24 mouse cellular contexts compared by ENCODE assay signal in genomic region chr7:111797337-111798010, GRCm38 (mm10). TPM values are rescaled to one million over a fixed set of nuclear protein-coding genes. Genes with fewer than 3 reads are reported as not detected.
A peak's percentile ranks its signal among the peaks of the same experiment; 100 is the strongest.
DNase-seq lines count a peak whose midpoint lies in the region; ATAC-seq lines count a peak whose summit lies in the region.
"Had no signal": no experiment of that assay in that cellular context is flagged by ENCODE, and none has a peak within 500 bp of the region (broad histone marks: within the 10 kb centered on the region; RNA-seq: fewer than 3 reads in every experiment).

No protein-coding gene starts in this region.

- H3K4me2 ChIP-seq in heart, embryonic 11.5 days, result no peak overlapping the region
- H3K4me2 ChIP-seq in heart, embryonic 14.5 days (ENCODE audit: low read length), result no peak overlapping the region
- H3K4me2 ChIP-seq: hindbrain, embryonic 14.5 days; limb, embryonic 12.5 days; liver, embryonic 11.5 days had no signal

- H3K36me3 ChIP-seq in heart, embryonic 11.5 days (ENCODE audit: control insufficient read depth, insufficient read depth, low read length), result no peaks in the 10 kb centered on the region
- H3K36me3 ChIP-seq in heart, embryonic 14.5 days (ENCODE audit: control insufficient read depth, insufficient read depth, low read length), result no peaks in the 10 kb centered on the region
- H3K36me3 ChIP-seq: forebrain, embryonic 10.5 days; limb, embryonic 12.5 days; midbrain, embryonic 10.5 days had no signal

- no peak overlapping the region for H3K9ac ChIP-seq in heart, embryonic 11.5 days (ENCODE audit: low read depth, low read length)
- no peak overlapping the region for H3K9ac ChIP-seq in heart, embryonic 14.5 days (ENCODE audit: low read length)
- H3K9ac ChIP-seq: hindbrain, embryonic 14.5 days; limb, embryonic 12.5 days; liver, postnatal 0 days had no signal

- DNase-seq in heart, adult 11 months, result peak; percentile 96
- DNase-seq in heart, postnatal 36 days, result peak; percentile 26 to 47
- no peak for DNase-seq in yolk sac, embryonic 10.5 days (ENCODE audit: low spot score)
- no peak for DNase-seq in right cerebral cortex, adult 2 months (ENCODE audit: low spot score in 2 of 2)
- DNase-seq: adrenal gland, postnatal 36 days; cerebellum, adult 9-11 months; kidney, adult 9 months; kidney, postnatal 25 days; layer of hippocampus, postnatal 36 days; liver, postnatal 0 days; right cerebral cortex, postnatal 25 days had no signal

- no peak overlapping the region for H3K27ac ChIP-seq in heart, embryonic 11.5 days (ENCODE audit: low read depth, low read length)
- H3K27ac ChIP-seq in heart, embryonic 14.5 days (replicated peaks in 1 of 2; ENCODE audit: control insufficient read depth in 1 of 2, insufficient read depth in 1 of 2, low read depth in 2 of 2, low read length in 2 of 2), result 0 out of 4 replicates have a peak overlapping the region, but pooled peaks of 1 of the 2 experiments have one; percentile 33
- H3K27ac ChIP-seq: forebrain, embryonic 10.5 days; hindbrain, embryonic 14.5 days; layer of hippocampus, adult 2 months; limb, embryonic 12.5 days; macrophage; midbrain, embryonic 10.5 days had no signal

- no peak overlapping the region for H3K4me3 ChIP-seq in heart, embryonic 11.5 days (ENCODE audit: low read depth, low read length)
- H3K4me3 ChIP-seq in heart, embryonic 14.5 days (ENCODE audit: control insufficient read depth in 1 of 2, insufficient read depth in 1 of 2, low read depth in 1 of 2, low read length in 2 of 2), result no peak overlapping the region
- H3K4me3 ChIP-seq: forebrain, embryonic 10.5 days; layer of hippocampus, adult 2 months; limb, embryonic 12.5 days; midbrain, embryonic 10.5 days had no signal

- WGBS in heart, embryonic 11.5 days (ENCODE audit: insufficient replicate concordance), result 62% methylated on average over 13 of the region's 13 CpGs
- WGBS in heart, embryonic 14.5 days, result 39% methylated on average over 13 of the region's 13 CpGs

- H3K27me3 ChIP-seq in heart, embryonic 11.5 days (ENCODE audit: control insufficient read depth, insufficient read depth, low read length), result no peaks in the 10 kb centered on the region
- H3K27me3 ChIP-seq in heart, embryonic 14.5 days (ENCODE audit: control insufficient read depth, insufficient read depth, low read length), result no peaks in the 10 kb centered on the region; the same call in 1 of the 2 replicates
- H3K27me3 ChIP-seq: limb, embryonic 12.5 days; Patski had no signal

- H3K9me3 ChIP-seq in heart, embryonic 11.5 days (replicated peaks; ENCODE audit: control insufficient read depth, low read length), result no peaks in the 10 kb centered on the region
- H3K9me3 ChIP-seq in heart, embryonic 14.5 days (ENCODE audit: control insufficient read depth, low read length), result no peaks in the 10 kb centered on the region
- H3K9me3 ChIP-seq: forebrain, embryonic 10.5 days; limb, embryonic 12.5 days; midbrain, embryonic 10.5 days had no signal

- no peak for ATAC-seq in heart, embryonic 11.5 days (replicated peaks; ENCODE audit: insufficient number of reproducible peaks, low FRiP score, low TSS enrichment)
- ATAC-seq in common myeloid progenitor, adult 5-6 weeks (replicated peaks; ENCODE audit: low read depth, poor library complexity, severe bottlenecking), result peak; percentile 60; the same call in 1 of the 2 replicates
- ATAC-seq in heart, embryonic 14.5 days (ENCODE audit: insufficient number of reproducible peaks, insufficient read depth, low FRiP score, low read depth), result peak; percentile 79
- ATAC-seq: inflammation-experienced regulatory T-cells, adult 6 months; liver, postnatal 0 days; lung, postnatal 0 days; Patski had no signal

- peaks cover 11% of the 10 kb centered on the region for H3K4me1 ChIP-seq in heart, embryonic 11.5 days (ENCODE audit: control insufficient read depth, insufficient read depth, low read length)
- peaks cover 9 to 22% of the 10 kb centered on the region in 2 experiments for H3K4me1 ChIP-seq in heart, embryonic 14.5 days (ENCODE audit: control insufficient read depth in 2 of 2, insufficient read depth in 2 of 2, low read length in 2 of 2)
- H3K4me1 ChIP-seq: limb, embryonic 12.5 days had no signal

- intact Hi-C loops in heart, postnatal 36 days (cut with DNase I), result no loop called here

RNA-seq across cellular contexts. Expression of gene Galnt18, which starts 17.7 kb away (rescaled TPM):
- polyA plus RNA-seq in heart, embryonic 11.5 days (2014; fragmentation: Nextera tagmentation; extraction: Ambion mirVana), result 6.1 and 6.6 TPM in 2 replicates
- total RNA-seq in common myeloid progenitor, adult 5-6 weeks (2017), result not detected in 2 replicates
- 13.1 and 13.6 TPM in 2 replicates for polyA plus RNA-seq in heart, embryonic 14.5 days (2014; fragmentation: Nextera tagmentation; extraction: Ambion mirVana)
- total RNA-seq in heart, postnatal 36 days (2021), result 10 to 100 TPM; 11.5 to 14.2 TPM
- polyA plus RNA-seq: inflammation-experienced regulatory T-cells, adult 6 months; macrophage had no signal

Comparison
In these comparisons a context has a peak if more than half of its experiments do, and no peak if none do; other contexts are left out.
1. DNase-seq: peak in heart, adult 11 months (single experiment) and heart, postnatal 36 days (2 of 2); none in yolk sac, embryonic 10.5 days (single experiment) and right cerebral cortex, adult 2 months (0 of 2).
2. RNA of gene Galnt18, which starts 17.7 kb away (total RNA-seq): 11.5 to 14.2 TPM in heart, postnatal 36 days; not detected in common myeloid progenitor, adult 5-6 weeks; every median in the first group is over 10 times any median in the second.